Mouse (Mus musculus) limb, embryonic 15.5 days (tissue): ENCODE data around the gene Rora. TPM values are rescaled to one million over a fixed set of nuclear protein-coding genes. Genes with fewer than 3 reads are reported as not detected.

Experiments
- ATAC-seq: fragments of 200-750 bp; cut with Nextera tagmentation; 2 replicates; pipeline ENCODE4 v1.8.0; 2017; ENCODE audit warnings: low read depth, moderate TSS enrichment; ENCODE audit not compliant: insufficient number of reproducible peaks, low FRiP score, low TSS enrichment
- H3K27ac ChIP-seq: fragments of 300-500 bp; sonication (generic); 2 replicates; pipeline ENCODE4 v1.5.1; 2015; ENCODE audit warnings: moderate library complexity, mild to moderate bottlenecking, inconsistent platforms
- H3K27me3 ChIP-seq: fragments of 300-500 bp; sonication (generic); 2 replicates; pipeline ENCODE4 v1.6.1; 2015; ENCODE audit warnings: inconsistent platforms
- H3K36me3 ChIP-seq: fragments of 300-500 bp; sonication (generic); 2 replicates; pipeline ENCODE4 v1.6.1; 2015; ENCODE audit warnings: inconsistent platforms
- H3K4me1 ChIP-seq: fragments of 300-500 bp; sonication (generic); 2 replicates; pipeline ENCODE4 v1.6.1; 2015; ENCODE audit warnings: inconsistent platforms
- H3K4me2 ChIP-seq: fragments of 300-500 bp; sonication (generic); 2 replicates; pipeline ENCODE4 v1.6.1; 2015; ENCODE audit warnings: mild to moderate bottlenecking, inconsistent platforms
- H3K4me3 ChIP-seq: fragments of 300-500 bp; sonication (generic); 2 replicates; pipeline ENCODE4 v1.5.1; 2015; ENCODE audit warnings: mild to moderate bottlenecking, inconsistent platforms
- H3K9ac ChIP-seq: fragments of 300-500 bp; sonication (generic); 2 replicates; pipeline ENCODE4 v1.6.1; 2015; ENCODE audit warnings: inconsistent platforms
- H3K9me3 ChIP-seq: fragments of 300-500 bp; sonication (generic); 2 replicates; pipeline ENCODE4 v1.6.1; 2016; ENCODE audit warnings: inconsistent platforms
- WGBS: fragments of 180-500 bp; shearing (Covaris S2); methylation state at CpG from one replicate; pipeline ENCODE4 v1.1.7; 2015; 5-methylcytosine and 5-hydroxymethylcytosine counted together
- polyA plus RNA-seq: library from polyadenylated mRNA; unstranded; fragments of >200 nt; fragmentation: Nextera tagmentation; extraction: Ambion mirVana; gene quantifications from 2 replicates; pipeline ENCODE4 v1.2.1, GENCODE M21; 2015

The Rora gene
- polyA plus RNA-seq, 1 experiment from 2014 or later = 25.4 TPM

GRCm38 (mm10) chr9:68727166-68727855, 73.7 kb downstream of the Rora start:
- Histone ChIP-seq H3K9ac (no peak overlapping the region), H3K4me3 (no peak overlapping the region), H3K4me2 (no peak overlapping the region), H3K9me3 (0 out of 2 replicates have a peak, but pooled peaks cover 6% of the 10 kb centered on the region), H3K36me3 (no peaks in the 10 kb centered on the region), H3K27ac (no peak overlapping the region), H3K27me3 (no peaks in the 10 kb centered on the region), H3K4me1 (no peaks in the 10 kb centered on the region)
- no peak for ATAC-seq
- WGBS = 82% methylated on average over 11 of the region's 11 CpGs

GRCm38 (mm10) chr9:68731438-68731837, 77.9 kb downstream of the Rora start:
- no peaks in the 10 kb centered on the region for H3K4me1 ChIP-seq
- 0 out of 2 replicates have a peak, but pooled peaks cover 6% of the 10 kb centered on the region for H3K9me3 ChIP-seq
- H3K27me3 ChIP-seq = no peaks in the 10 kb centered on the region
- no peak overlapping the region for H3K27ac ChIP-seq
- H3K4me3 ChIP-seq = no peak overlapping the region
- no peak for ATAC-seq
- no peak overlapping the region for H3K9ac ChIP-seq
- H3K4me2 ChIP-seq = no peak overlapping the region
- 74% methylated on average over 1 of the region's 1 CpGs for WGBS
- H3K36me3 ChIP-seq = no peaks in the 10 kb centered on the region

- no peak overlapping the region for H3K4me3 ChIP-seq
- no peaks in the 10 kb centered on the region for H3K4me1 ChIP-seq
- H3K4me2 ChIP-seq = no peak overlapping the region
- H3K27ac ChIP-seq = no peak overlapping the region
- H3K36me3 ChIP-seq = no peaks in the 10 kb centered on the region
- H3K27me3 ChIP-seq = no peaks in the 10 kb centered on the region
- H3K9ac ChIP-seq = no peak overlapping the region
- no peak for ATAC-seq
- 82% methylated on average over 4 of the region's 4 CpGs for WGBS
- 0 out of 2 replicates have a peak, but pooled peaks cover 6% of the 10 kb centered on the region for H3K9me3 ChIP-seq
These were observed 79.3 kb downstream of the Rora start for GRCm38 (mm10) chr9:68732929-68733328.

DNA sequence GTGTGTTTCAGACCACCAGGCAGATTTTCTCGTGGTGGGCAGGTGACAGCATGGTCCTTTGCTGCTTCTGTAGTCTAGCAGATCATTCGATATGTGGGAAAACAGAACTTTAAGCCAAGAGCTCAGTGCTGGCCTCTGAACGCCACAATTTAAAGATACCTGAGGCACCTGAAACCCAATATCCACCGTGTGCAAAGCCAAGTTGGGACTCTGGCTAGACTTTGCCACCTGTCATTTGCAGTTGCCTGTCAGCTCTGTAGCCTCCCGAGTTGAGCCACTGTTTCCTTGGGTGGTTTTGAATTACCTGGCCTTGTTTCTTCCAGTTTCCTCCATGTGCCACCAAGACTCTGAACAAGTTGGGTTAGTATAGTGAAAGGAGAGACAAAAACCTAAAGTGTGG, 82.3 kb downstream of the Rora start:
- 0 out of 2 replicates have a peak, but pooled peaks cover 6% of the 10 kb centered on the region for H3K9me3 ChIP-seq
- WGBS = 65% methylated on average over 5 of the region's 5 CpGs
- no peaks in the 10 kb centered on the region for H3K36me3 ChIP-seq
- no peak overlapping the region for H3K9ac ChIP-seq
- no peaks in the 10 kb centered on the region for H3K4me1 ChIP-seq
- no peak for ATAC-seq
- H3K4me3 ChIP-seq = no peak overlapping the region
- no peak overlapping the region for H3K4me2 ChIP-seq
- no peaks in the 10 kb centered on the region for H3K27me3 ChIP-seq
- H3K27ac ChIP-seq = no peak overlapping the region

DNA sequence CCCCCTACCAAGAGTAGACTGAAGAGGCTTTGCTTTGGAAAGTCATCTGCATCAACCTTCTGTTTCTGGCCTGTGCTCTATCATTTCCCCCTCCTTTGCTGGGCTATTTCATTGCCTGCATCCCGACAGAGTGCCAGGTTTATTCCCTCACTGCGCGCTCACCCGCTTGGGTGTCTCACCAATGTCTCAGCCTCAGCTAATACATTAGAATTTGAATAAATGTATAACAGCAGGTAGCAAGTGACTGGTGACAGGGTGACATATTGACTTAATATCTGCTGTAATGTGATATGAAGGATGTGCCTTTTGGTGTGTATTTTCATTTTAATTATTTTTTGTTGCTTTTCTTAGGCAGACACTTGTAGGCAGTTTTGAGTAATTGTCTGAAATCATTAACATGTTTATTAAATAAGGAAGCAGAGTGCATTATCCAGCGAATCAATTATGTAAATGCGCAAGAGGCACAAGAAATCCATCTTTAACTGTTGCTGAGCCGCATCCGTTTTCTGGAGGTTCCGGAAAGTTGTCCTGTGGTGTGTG, 83.7 kb downstream of the Rora start:
- Histone ChIP-seq H3K4me1 (no peaks in the 10 kb centered on the region), H3K4me2 (no peak overlapping the region), H3K27me3 (no peaks in the 10 kb centered on the region), H3K4me3 (no peak overlapping the region), H3K9me3 (0 out of 2 replicates have a peak, but pooled peaks cover under 1% of the 10 kb centered on the region), H3K36me3 (no peaks in the 10 kb centered on the region), H3K27ac (no peak overlapping the region), H3K9ac (no peak overlapping the region)
- WGBS = 85% methylated on average over 9 of the region's 9 CpGs
- no peak for ATAC-seq

GRCm38 (mm10) chr9:68745931-68746646, 92.5 kb downstream of the Rora start:
- H3K27me3 ChIP-seq = no peaks in the 10 kb centered on the region
- no peak for ATAC-seq
- H3K4me2 ChIP-seq = no peak overlapping the region
- no peaks in the 10 kb centered on the region for H3K4me1 ChIP-seq
- no peaks in the 10 kb centered on the region for H3K9me3 ChIP-seq
- no peak overlapping the region for H3K9ac ChIP-seq
- 45% methylated on average over 11 of the region's 11 CpGs for WGBS
- H3K4me3 ChIP-seq = no peak overlapping the region
- no peaks in the 10 kb centered on the region for H3K36me3 ChIP-seq
- H3K27ac ChIP-seq = no peak overlapping the region

DNA sequence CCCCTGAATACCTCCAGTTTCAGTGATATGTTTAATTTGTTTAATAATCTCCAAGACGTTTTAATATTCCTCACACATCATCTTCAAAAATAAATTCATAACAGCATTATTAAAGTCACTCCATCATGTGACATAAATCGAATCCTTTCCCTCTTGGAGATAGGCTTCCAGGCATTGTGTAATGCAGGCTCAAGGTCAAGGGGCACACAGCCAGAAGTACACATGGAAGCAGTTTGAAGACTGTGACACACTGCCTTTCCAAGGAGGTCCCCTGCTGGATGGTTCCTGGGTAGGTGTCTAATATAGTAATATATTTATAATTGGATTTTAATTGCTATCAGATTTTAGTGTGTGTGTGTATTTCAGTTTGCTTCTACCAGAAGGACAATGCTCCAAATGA, 103.4 kb downstream of the Rora start:
- H3K27me3 ChIP-seq = no peaks in the 10 kb centered on the region
- H3K27ac ChIP-seq = no peak overlapping the region
- no peak for ATAC-seq
- 56% methylated on average over 2 of the region's 2 CpGs for WGBS
- H3K9ac ChIP-seq = no peak overlapping the region
- no peak overlapping the region for H3K4me2 ChIP-seq
- H3K36me3 ChIP-seq = no peaks in the 10 kb centered on the region
- H3K4me3 ChIP-seq = no peak overlapping the region
- H3K4me1 ChIP-seq = peaks cover 2% of the 10 kb centered on the region; the same call in 1 of the 2 replicates
- no peaks in the 10 kb centered on the region for H3K9me3 ChIP-seq

DNA sequence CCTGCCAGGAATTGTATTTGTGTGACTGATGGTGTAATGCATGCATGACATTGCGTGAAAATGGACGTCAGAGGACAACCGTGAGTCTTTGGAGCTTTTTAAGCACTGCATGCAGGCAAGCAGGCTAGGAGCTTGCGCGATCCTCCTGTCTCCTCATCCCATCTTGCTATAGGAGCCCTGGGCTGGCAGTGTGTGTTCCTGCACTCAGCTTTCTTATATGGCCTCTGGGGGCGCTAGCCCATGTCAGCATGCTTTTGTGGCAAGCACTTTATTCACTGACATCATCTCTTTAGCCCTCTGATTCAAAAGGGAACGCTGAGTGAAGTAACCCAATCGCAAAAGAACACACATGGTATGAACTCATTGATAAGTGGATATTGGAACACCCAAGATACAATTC, 105.7 kb downstream of the Rora start:
- Histone ChIP-seq H3K4me3 (no peak overlapping the region), H3K27ac (no peak overlapping the region), H3K36me3 (no peaks in the 10 kb centered on the region), H3K4me2 (no peak overlapping the region), H3K9ac (no peak overlapping the region), H3K27me3 (no peaks in the 10 kb centered on the region), H3K4me1 (peaks cover 2% of the 10 kb centered on the region; the same call in 1 of the 2 replicates), H3K9me3 (no peaks in the 10 kb centered on the region)
- ATAC-seq = no peak
- WGBS = 74% methylated on average over 8 of the region's 8 CpGs

DNA sequence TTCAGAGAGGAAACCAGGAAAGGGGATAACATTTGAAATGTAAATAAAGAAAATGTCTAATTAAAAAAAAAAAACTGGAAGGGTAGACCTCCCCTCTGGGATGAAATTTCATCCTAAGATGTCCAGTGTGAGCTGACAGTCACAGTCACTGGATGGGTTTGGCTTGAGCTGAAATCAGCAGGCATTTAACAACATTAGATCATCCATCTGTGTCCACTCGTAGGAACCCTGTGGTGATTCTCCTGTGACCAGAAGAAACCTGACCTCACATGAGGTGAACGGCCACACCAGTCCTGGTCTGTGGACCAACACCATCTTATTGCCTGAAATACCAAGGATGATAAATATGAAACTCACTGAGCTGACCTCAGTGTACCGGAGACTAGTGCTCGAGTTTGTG, 106.7 kb downstream of the Rora start:
- Histone ChIP-seq H3K9me3 (no peaks in the 10 kb centered on the region), H3K4me3 (no peak overlapping the region), H3K27me3 (no peaks in the 10 kb centered on the region), H3K4me2 (no peak overlapping the region), H3K4me1 (no peaks in the 10 kb centered on the region; the same call in 1 of the 2 replicates), H3K9ac (no peak overlapping the region), H3K27ac (no peak overlapping the region), H3K36me3 (no peaks in the 10 kb centered on the region)
- no peak for ATAC-seq
- 75% methylated on average over 4 of the region's 4 CpGs for WGBS

- 58% methylated on average over 3 of the region's 3 CpGs for WGBS
- no peak overlapping the region for H3K4me2 ChIP-seq
- H3K9ac ChIP-seq = no peak overlapping the region
These were observed 107.3 kb downstream of the Rora start for GRCm38 (mm10) chr9:68760876-68761275.

DNA sequence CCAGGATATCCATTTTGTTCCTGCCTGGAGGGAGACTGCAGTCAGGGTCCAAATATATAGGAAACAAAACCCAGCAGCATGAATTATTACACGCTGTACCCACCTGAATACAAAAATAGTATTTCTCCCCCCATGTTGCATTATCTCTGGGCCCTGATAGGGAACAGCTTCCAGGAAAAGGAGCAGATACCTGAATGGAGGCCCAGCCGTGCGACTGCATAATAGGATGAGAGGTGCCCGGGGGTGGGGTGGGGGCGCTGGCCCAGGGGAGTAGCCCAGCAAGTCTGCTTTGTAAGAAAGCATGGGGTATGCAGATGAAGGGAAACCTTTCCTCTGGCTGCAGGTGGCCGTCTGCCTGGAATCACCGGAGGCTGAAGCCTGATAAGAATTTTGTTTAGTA, 108.1 kb downstream of the Rora start:
- no peak overlapping the region for H3K27ac ChIP-seq
- no peak overlapping the region for H3K4me2 ChIP-seq
- no peak overlapping the region for H3K9ac ChIP-seq
- H3K4me1 ChIP-seq = no peaks in the 10 kb centered on the region; the same call in 1 of the 2 replicates
- no peak for ATAC-seq
- no peaks in the 10 kb centered on the region for H3K9me3 ChIP-seq
- WGBS = 39% methylated on average over 7 of the region's 7 CpGs
- H3K27me3 ChIP-seq = no peaks in the 10 kb centered on the region
- no peak overlapping the region for H3K4me3 ChIP-seq
- no peaks in the 10 kb centered on the region for H3K36me3 ChIP-seq

More at GRCm38 (mm10) chr9:68760876-68761275, 107.3 kb downstream of the Rora start:
- H3K4me3 ChIP-seq = no peak overlapping the region
- no peaks in the 10 kb centered on the region for H3K9me3 ChIP-seq
- no peak overlapping the region for H3K27ac ChIP-seq
- no peak for ATAC-seq
- H3K4me1 ChIP-seq = no peaks in the 10 kb centered on the region; the same call in 1 of the 2 replicates
- no peaks in the 10 kb centered on the region for H3K27me3 ChIP-seq
- H3K36me3 ChIP-seq = no peaks in the 10 kb centered on the region

DNA sequence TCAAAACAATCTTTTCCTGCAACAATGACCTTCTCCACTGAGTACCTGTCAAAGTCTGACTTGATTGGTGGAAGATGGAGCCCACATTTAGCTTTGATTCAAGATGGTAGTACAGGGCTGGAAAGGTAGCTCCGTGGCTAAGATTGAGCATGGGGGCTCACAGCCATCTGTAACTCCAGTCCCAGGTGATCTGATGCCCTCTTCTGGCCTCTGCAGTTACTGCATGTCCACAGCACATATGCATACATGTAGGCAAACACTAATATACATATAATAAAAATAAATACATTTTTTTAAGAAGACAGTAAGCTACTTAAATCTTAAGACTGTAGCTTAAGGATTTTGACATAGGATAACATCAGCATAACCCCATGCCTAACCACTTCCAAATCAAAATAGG, 112.0 kb downstream of the Rora start:
- no peaks in the 10 kb centered on the region for H3K9me3 ChIP-seq
- no peak overlapping the region for H3K9ac ChIP-seq
- H3K27ac ChIP-seq = no peak overlapping the region
- H3K4me3 ChIP-seq = no peak overlapping the region
- WGBS = 57% methylated on average over 1 of the region's 1 CpGs
- H3K4me1 ChIP-seq = no peaks in the 10 kb centered on the region; the same call in 1 of the 2 replicates
- no peak for ATAC-seq
- H3K4me2 ChIP-seq = no peak overlapping the region
- no peaks in the 10 kb centered on the region for H3K27me3 ChIP-seq
- H3K36me3 ChIP-seq = no peaks in the 10 kb centered on the region
